Mouse (Mus musculus): ENCODE measurements at regions not wholly inside any gene's neighbourhood (a gene's known extent, or its start where the extent isn't known, plus 50 kb on each side); places are given as distances from the start of the nearest gene placed in this dataset.

DNA sequence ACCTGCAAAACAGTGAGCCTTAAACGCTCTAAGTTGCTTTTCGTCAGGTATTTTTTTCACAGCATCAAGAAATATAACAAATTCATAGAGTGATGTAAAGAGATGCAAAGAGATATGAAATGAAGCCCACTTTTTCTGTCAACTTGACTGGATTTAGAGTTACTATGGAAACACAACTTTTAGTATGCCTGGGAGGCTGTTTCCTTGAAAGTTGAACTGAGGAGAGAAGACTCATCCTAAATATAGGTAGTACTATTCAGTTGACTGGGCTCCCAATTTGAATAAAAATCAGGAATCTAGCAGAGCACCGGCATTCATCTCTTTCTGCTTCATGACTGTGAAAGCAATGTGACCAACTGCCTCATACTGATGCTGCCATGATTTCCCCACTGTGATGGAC lies 509.7 kb downstream of the Synb start:
- DNase-seq = no peak

DNA sequence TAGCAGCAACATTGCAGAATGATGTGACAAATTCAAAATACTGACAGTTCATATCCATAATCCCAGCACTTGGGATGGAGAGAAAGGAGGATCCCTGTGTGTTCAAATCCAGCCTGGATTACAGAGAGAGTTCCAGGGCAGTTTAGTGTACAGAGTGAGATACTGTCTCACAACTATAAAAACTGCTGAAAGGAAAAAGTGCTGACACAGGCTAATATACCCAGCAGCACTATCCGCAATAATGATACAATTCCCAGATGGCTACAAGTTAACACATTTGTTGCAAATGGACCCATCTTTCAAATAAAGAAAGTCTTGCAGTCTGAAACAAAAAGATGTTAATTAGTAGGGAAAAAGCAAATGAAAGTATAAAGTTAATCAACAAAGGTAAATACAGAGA lies 510.9 kb downstream of the Synb start:
- no peak for DNase-seq

DNA sequence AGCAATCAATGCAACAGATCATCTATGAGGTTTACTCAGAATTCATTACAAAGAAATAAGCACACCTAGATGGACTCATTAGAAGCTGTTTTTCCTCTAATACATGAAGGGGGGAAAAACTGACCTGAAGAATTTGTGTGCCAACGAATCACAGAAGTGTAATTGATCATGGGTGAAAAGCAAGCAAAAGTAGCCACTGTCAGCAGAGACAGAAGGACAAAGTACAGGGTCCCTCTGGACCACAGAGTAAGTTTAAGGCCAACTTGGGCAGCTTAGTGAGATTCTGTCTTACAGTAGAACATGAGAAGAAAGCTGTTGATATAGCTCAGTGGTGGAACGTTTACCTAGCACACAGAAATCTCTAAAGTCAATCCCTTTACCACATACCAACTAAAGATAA lies 523.7 kb downstream of the Synb start:
- no peak for DNase-seq

DNA sequence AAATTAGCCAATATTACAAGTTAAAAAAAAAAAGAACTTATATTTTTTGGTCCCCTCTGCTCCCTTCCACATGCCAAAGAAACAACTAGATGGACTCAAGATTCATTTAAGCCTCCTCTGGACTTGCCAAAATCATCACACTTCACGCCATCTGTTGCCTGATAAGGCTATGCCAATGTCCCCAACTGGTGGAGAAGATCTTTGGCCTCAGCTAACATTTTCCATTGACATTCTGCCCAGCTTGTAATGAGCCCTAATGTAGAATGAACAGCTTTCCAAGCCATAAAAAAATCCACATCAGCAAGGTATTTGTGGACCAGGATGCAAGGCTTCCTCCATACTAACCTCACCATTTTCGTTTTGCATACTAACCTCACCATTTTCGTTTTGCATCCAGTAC lies 531.2 kb downstream of the Synb start:
- DNase-seq = peak; percentile 78 to 86

DNA sequence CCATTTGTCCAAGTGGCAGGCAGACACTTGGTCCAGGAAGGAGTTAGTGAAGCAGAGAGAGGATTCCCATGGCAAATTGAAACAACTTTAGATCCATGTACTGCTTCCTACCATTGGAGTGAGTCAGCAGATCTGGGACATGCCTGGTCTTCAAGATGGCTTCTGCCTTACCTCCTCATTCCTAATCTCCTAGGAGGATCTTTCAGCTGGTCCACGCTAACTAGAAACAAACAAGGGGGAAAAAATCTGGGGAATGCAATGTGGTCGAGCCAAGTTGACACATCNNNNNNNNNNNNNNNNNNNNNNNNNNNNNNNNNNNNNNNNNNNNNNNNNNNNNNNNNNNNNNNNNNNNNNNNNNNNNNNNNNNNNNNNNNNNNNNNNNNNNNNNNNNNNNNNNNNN lies 549.4 kb downstream of the Synb start:
- no peak for DNase-seq

DNA sequence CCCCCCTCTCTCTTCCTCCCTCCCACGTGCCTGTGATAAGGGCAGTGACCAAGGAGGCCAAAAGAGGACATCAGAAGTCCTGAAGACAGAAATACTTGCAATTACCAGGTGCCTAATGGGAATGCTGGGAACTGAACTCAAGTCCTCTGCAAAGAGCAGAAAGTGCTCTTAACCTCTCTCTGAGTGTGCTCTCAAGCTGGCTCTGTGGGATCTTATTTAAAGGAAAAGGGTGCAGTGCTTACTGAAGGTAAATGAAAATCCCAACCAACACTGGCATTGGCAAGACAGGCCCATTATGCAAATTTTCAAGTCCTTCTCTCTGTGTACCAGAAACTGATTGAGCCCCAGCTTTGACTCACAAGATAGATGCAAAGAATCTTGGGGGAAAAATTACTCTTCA lies 555.6 kb downstream of the Synb start:
- DNase-seq = no peak

DNA sequence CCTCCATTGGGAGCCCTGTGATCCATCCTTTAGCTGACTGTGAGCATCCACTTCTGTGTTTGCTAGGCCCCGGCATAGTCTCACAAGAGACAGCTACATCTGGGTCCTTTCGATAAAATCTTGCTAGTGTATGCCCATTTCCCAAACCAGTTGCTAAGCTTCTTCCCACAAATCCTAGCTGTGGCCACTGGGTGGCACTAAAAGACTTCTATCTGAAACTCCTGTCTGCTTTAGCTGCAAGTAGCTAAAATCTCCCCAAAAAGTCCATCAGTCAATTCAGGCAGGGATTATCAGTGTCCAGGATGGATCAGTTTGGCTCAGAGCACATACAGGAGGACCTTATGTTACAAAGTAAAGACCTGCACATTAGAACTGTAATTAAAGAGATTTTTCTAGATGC lies 558.3 kb downstream of the Synb start:
- peak; percentile 70 to 78 for DNase-seq

DNA sequence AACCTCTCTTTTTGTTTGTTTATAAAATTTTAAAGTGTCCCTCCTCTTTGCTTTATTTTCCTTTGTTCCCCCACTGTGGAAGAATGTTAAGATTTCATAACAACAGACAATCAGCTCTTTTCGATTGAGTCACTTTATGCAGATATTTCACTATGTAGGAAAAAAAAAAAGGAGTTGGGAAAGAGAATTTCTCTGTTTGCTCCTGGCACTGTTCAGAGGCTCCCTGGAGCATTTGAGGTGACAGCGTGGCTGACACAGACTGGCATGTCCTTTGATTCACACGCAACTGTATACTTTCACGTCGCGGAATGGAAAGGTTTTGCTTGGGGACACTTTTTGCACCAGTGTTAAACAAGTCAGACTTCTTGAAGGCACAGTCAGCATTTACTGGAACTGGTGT lies 572.9 kb downstream of the Synb start:
- DNase-seq = no peak

DNA sequence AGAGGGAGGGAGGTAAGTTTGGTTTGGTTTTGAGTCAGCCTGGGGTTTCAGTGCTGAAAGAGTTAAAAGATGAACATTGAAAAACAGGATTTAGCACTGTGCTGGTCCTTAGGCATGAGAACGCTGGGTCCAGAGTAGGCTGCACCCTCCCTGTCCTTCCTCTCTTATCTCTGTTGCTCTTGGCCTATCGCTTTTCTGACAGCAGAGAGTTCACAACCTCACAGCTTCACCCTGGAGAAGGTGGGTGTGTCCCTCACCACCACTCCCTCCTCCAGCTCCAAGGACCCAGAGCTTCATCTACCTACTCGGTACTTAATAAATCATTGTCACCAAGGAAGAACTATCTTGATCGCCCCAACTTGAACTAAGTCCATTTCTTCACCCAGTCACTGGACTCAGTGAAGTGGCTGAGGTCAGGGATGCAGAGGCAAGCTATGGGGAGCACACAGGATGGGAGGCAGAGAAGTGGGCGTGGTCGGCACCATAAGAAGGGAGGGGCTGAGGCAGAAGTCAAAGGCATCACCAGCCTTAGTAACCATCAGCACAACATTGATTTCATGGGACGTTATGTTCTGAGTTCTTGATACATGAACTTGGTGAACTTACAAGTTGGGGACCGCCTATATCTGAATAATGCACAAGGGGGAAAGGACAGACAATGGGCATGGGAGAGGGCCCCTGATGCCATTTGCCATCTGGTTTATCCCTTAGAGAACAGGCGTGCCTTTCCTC lies 574.5 kb downstream of the Synb start:
- DNase-seq = no peak

DNA sequence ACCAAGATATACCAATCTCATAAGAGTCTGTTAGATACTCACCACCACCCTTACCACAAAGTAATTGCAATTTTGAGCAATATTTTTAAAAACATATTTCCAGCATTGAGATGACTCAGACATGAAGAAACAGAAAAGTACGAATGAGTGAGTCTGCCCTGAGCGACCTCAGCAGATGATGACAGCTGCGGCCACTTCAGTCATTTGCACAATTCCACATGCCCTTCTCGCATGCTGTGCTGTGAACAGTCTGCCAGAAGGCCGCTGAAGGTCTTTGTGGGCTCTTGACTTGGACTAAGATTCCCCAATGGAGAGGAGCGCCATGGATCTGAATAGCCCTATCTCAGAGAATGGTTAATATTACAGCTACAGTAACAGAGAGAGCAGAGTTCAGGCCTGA lies 575.3 kb downstream of the Synb start:
- no peak for DNase-seq
